Mouse (Mus musculus): ENCODE data around the gene Rnf145.

- peak; percentile 10 for TF ChIP-seq POLR2A (IDR thresholded peaks at IDR 0.05; ENCODE audit: insufficient read depth, low read length)
- no peak for TF ChIP-seq CTCF (IDR thresholded peaks at IDR 0.05; ENCODE audit: low read depth, low read length)
Measured at GRCm38 (mm10) chr11:44470432-44471336, 48.1 kb upstream of the Rnf145 start, which contains the start of gene Ublcp1.

All from ES-Bruce4 (cell line).